In the genomic region with DNA sequence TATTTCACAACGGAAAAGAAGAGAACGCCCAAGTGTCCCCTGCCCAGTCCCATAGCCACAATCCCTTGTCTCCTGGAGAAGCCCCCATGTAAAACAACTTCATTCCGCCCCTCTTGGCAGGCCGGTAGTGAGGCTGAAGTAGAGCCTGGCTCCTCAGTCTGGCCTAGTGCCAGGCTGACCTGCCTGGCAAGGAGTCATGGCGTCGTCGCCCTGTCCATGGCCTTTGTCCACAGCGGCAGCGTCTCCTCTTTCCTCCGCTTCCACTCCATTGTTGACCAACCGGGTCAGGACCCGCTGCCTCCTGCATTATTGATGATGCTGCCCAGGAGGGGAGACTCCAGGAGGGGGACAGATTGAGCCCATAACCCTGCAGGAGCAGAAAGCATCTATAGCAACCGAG, we compare ENCODE assay signal across 13 mouse cellular contexts. TPM values are rescaled to one million over a fixed set of nuclear protein-coding genes. Genes with fewer than 3 reads are reported as not detected.
A peak's percentile ranks its signal among the peaks of the same experiment; 100 is the strongest.
DNase-seq lines count a peak whose midpoint lies in the region; ATAC-seq and TF ChIP-seq lines count a peak whose summit lies in the region.
"Had no signal": no experiment of that assay in that cellular context is flagged by ENCODE, and none has a peak within 500 bp of the region (broad histone marks: within the 10 kb centered on the region; RNA-seq: fewer than 3 reads in every experiment).

No protein-coding gene starts in this region.

- no peak for TF ChIP-seq CTCF in liver, postnatal 0 days (IDR thresholded peaks at IDR 0.05; ENCODE audit: low read depth)

- H3K9ac ChIP-seq in liver, postnatal 0 days (replicated peaks): peak overlapping the region; percentile 6; the same call in 1 of the 2 replicates
- no peak overlapping the region for H3K9ac ChIP-seq in liver, embryonic 11.5 days (ENCODE audit: low read depth, low read length)
- no peak overlapping the region for H3K9ac ChIP-seq in kidney, embryonic 15.5 days
- H3K9ac ChIP-seq: lung, embryonic 14.5 days had no signal

- no peak for ATAC-seq in liver, postnatal 0 days
- no peak for ATAC-seq in liver, embryonic 11.5 days (replicated peaks; ENCODE audit: low FRiP score)
- no peak for ATAC-seq in kidney, embryonic 15.5 days (replicated peaks; ENCODE audit: low FRiP score)
- ATAC-seq: forebrain, embryonic 16.5 days had no signal

- no peak overlapping the region for H3K27ac ChIP-seq in liver, postnatal 0 days (ENCODE audit: low read depth)
- no peak overlapping the region for H3K27ac ChIP-seq in liver, embryonic 11.5 days (ENCODE audit: low read depth, low read length)
- H3K27ac ChIP-seq in kidney, embryonic 15.5 days: no peak overlapping the region
- H3K27ac ChIP-seq in limb, embryonic 10.5 days: no peak overlapping the region

- peaks cover 35% of the 10 kb centered on the region for H3K27me3 ChIP-seq in liver, postnatal 0 days (ENCODE audit: insufficient read depth, low read length)
- H3K27me3 ChIP-seq in liver, embryonic 11.5 days (replicated peaks; ENCODE audit: control insufficient read depth, insufficient read depth, low read length): peaks cover 49% of the 10 kb centered on the region
- peaks cover 59% of the 10 kb centered on the region for H3K27me3 ChIP-seq in kidney, embryonic 15.5 days
- H3K27me3 ChIP-seq in limb, embryonic 10.5 days (ENCODE audit: low read depth, poor library complexity, severe bottlenecking): peaks cover 71% of the 10 kb centered on the region

- no peak for TF ChIP-seq EP300 in liver, postnatal 0 days (IDR thresholded peaks at IDR 0.05; ENCODE audit: low read depth)

- peaks cover 13% of the 10 kb centered on the region for H3K36me3 ChIP-seq in liver, postnatal 0 days (replicated peaks; ENCODE audit: insufficient read depth, low read length)
- H3K36me3 ChIP-seq in liver, embryonic 11.5 days (ENCODE audit: control insufficient read depth, insufficient read depth, low read length): peaks cover 14% of the 10 kb centered on the region; the same call in 1 of the 2 replicates
- H3K36me3 ChIP-seq in kidney, embryonic 15.5 days: peaks cover 34% of the 10 kb centered on the region
- H3K36me3 ChIP-seq in limb, embryonic 10.5 days: peaks cover 12% of the 10 kb centered on the region; the same call in 1 of the 2 replicates

- peak; percentile 29 for DNase-seq in heart, postnatal 4 days
- no peak for DNase-seq in heart, adult 18-20 months
- no peak for DNase-seq in liver, postnatal 0 days
- DNase-seq in liver, embryonic 11.5 days (ENCODE audit: low spot score): no peak
- no peak for DNase-seq in limb, embryonic 10.5 days (ENCODE audit: low spot score)
- no peak for DNase-seq in lung, postnatal 25 days (ENCODE audit: low spot score)
- DNase-seq: adrenal gland, adult 8-10 months; gastrocnemius, postnatal 14 days had no signal

- H3K4me2 ChIP-seq in liver, postnatal 0 days (ENCODE audit: low read depth, low read length): 0 out of 2 replicates have a peak overlapping the region, but pooled peaks have one; percentile 26
- no peak overlapping the region for H3K4me2 ChIP-seq in liver, embryonic 11.5 days
- H3K4me2 ChIP-seq in kidney, embryonic 15.5 days: no peak overlapping the region
- H3K4me2 ChIP-seq: lung, embryonic 14.5 days had no signal

- peaks cover 13% of the 10 kb centered on the region for H3K4me1 ChIP-seq in liver, postnatal 0 days (ENCODE audit: insufficient read depth)
- H3K4me1 ChIP-seq in liver, embryonic 11.5 days (replicated peaks; ENCODE audit: control insufficient read depth, insufficient read depth, low read length): peaks cover 12% of the 10 kb centered on the region; the same call in 1 of the 2 replicates
- H3K4me1 ChIP-seq in kidney, embryonic 15.5 days: peaks cover 21% of the 10 kb centered on the region
- H3K4me1 ChIP-seq in limb, embryonic 10.5 days: peaks cover 23% of the 10 kb centered on the region

- 61% methylated on average over 13 of the region's 13 CpGs for WGBS in liver, postnatal 0 days (ENCODE audit: insufficient replicate concordance)
- WGBS in liver, embryonic 11.5 days: 66% methylated on average over 13 of the region's 13 CpGs
- WGBS in kidney, embryonic 15.5 days: 52% methylated on average over 13 of the region's 13 CpGs
- WGBS in limb, embryonic 10.5 days: 58% methylated on average over 13 of the region's 13 CpGs

- no peak overlapping the region for H3K4me3 ChIP-seq in liver, postnatal 0 days (ENCODE audit: low read depth, low read length)
- no peak overlapping the region for H3K4me3 ChIP-seq in liver, embryonic 11.5 days (ENCODE audit: low read depth, low read length)
- H3K4me3 ChIP-seq in kidney, embryonic 15.5 days (replicated peaks): 0 out of 2 replicates have a peak overlapping the region, but pooled peaks have one; percentile 47
- H3K4me3 ChIP-seq in limb, embryonic 10.5 days: peak overlapping the region; percentile 50; the same call in 1 of the 2 replicates
- H3K4me3 ChIP-seq: myocyte had no signal

- H3K9me3 ChIP-seq in liver, postnatal 0 days (ENCODE audit: low read length): no peaks in the 10 kb centered on the region
- H3K9me3 ChIP-seq in liver, embryonic 11.5 days (ENCODE audit: control insufficient read depth, low read length): no peaks in the 10 kb centered on the region
- H3K9me3 ChIP-seq in kidney, embryonic 15.5 days (replicated peaks): no peaks in the 10 kb centered on the region
- H3K9me3 ChIP-seq in limb, embryonic 10.5 days (replicated peaks): no peaks in the 10 kb centered on the region

RNA-seq across cellular contexts. Expression of a gene that starts 0.3 kb away (rescaled TPM):
- total RNA-seq in heart, postnatal 4 days (2021): under 1 TPM; 0.16 to 0.19 TPM
- not detected for total RNA-seq in heart, adult 18-20 months (2021)
- 2.4 and 2.7 TPM in 2 replicates for polyA plus RNA-seq in liver, postnatal 0 days (2015; fragmentation: Nextera tagmentation; extraction: Ambion mirVana)
- polyA plus RNA-seq in liver, embryonic 11.5 days (2014; fragmentation: Nextera tagmentation; extraction: Ambion mirVana): 0.56 and 0.89 TPM in 2 replicates
- 8.0 and 11.1 TPM in 2 replicates for polyA plus RNA-seq in kidney, embryonic 15.5 days (2015; fragmentation: Nextera tagmentation; extraction: Ambion mirVana)
- 0.05 and 0.18 TPM in 2 replicates for polyA plus RNA-seq in limb, embryonic 10.5 days (2016; fragmentation: Nextera tagmentation; extraction: Ambion mirVana)

RNA-seq across cellular contexts. Expression of a gene that starts 34.1 kb away (rescaled TPM):
- 10 to 100 TPM; 20.0 to 21.2 TPM for total RNA-seq in heart, postnatal 4 days (2021)
- total RNA-seq in heart, adult 18-20 months (2021): 10 to 100 TPM; 17.5 to 18.2 TPM
- 15.1 and 20.9 TPM in 2 replicates for polyA plus RNA-seq in liver, postnatal 0 days (2015; fragmentation: Nextera tagmentation; extraction: Ambion mirVana)
- polyA plus RNA-seq in liver, embryonic 11.5 days (2014; fragmentation: Nextera tagmentation; extraction: Ambion mirVana): 15.6 and 18.7 TPM in 2 replicates
- polyA plus RNA-seq in kidney, embryonic 15.5 days (2015; fragmentation: Nextera tagmentation; extraction: Ambion mirVana): 39.1 and 41.0 TPM in 2 replicates
- polyA plus RNA-seq in limb, embryonic 10.5 days (2016; fragmentation: Nextera tagmentation; extraction: Ambion mirVana): 11.2 and 12.3 TPM in 2 replicates

RNA-seq across cellular contexts. Expression of a gene that starts 41.8 kb away (rescaled TPM):
- total RNA-seq in heart, postnatal 4 days (2021): 10 to 100 TPM; 28.7 to 29.9 TPM
- 1 to 10 TPM; 8.2 to 8.8 TPM for total RNA-seq in heart, adult 18-20 months (2021)
- polyA plus RNA-seq in liver, postnatal 0 days (2015; fragmentation: Nextera tagmentation; extraction: Ambion mirVana): 16.8 and 21.5 TPM in 2 replicates
- 39.5 and 45.9 TPM in 2 replicates for polyA plus RNA-seq in liver, embryonic 11.5 days (2014; fragmentation: Nextera tagmentation; extraction: Ambion mirVana)
- polyA plus RNA-seq in kidney, embryonic 15.5 days (2015; fragmentation: Nextera tagmentation; extraction: Ambion mirVana): 3.9 and 4.1 TPM in 2 replicates
- polyA plus RNA-seq in limb, embryonic 10.5 days (2016; fragmentation: Nextera tagmentation; extraction: Ambion mirVana): 1.7 and 2.0 TPM in 2 replicates
- polyA plus RNA-seq: testis, adult 2 months had no signal

RNA-seq across cellular contexts. Expression of a gene that starts 43.4 kb away (rescaled TPM):
- total RNA-seq in heart, postnatal 4 days (2021): 10 to 100 TPM; 13.0 to 14.2 TPM
- total RNA-seq in heart, adult 18-20 months (2021): 1 to 10 TPM; 7.1 to 8.5 TPM
- 7.7 and 8.8 TPM in 2 replicates for polyA plus RNA-seq in liver, postnatal 0 days (2015; fragmentation: Nextera tagmentation; extraction: Ambion mirVana)
- polyA plus RNA-seq in liver, embryonic 11.5 days (2014; fragmentation: Nextera tagmentation; extraction: Ambion mirVana): 36.1 and 36.4 TPM in 2 replicates
- polyA plus RNA-seq in kidney, embryonic 15.5 days (2015; fragmentation: Nextera tagmentation; extraction: Ambion mirVana): 37.3 and 39.8 TPM in 2 replicates
- polyA plus RNA-seq in limb, embryonic 10.5 days (2016; fragmentation: Nextera tagmentation; extraction: Ambion mirVana): 42.5 and 48.8 TPM in 2 replicates

RNA-seq across cellular contexts. Expression of a gene that starts 44.5 kb away (rescaled TPM):
- 10 to 100 TPM; 51.7 to 58.8 TPM for total RNA-seq in heart, postnatal 4 days (2021)
- total RNA-seq in heart, adult 18-20 months (2021): 10 to 100 TPM; 39.2 to 42.9 TPM
- 3.2 and 3.3 TPM in 2 replicates for polyA plus RNA-seq in liver, postnatal 0 days (2015; fragmentation: Nextera tagmentation; extraction: Ambion mirVana)
- polyA plus RNA-seq in liver, embryonic 11.5 days (2014; fragmentation: Nextera tagmentation; extraction: Ambion mirVana): 13.5 and 14.0 TPM in 2 replicates
- 17.3 and 20.9 TPM in 2 replicates for polyA plus RNA-seq in kidney, embryonic 15.5 days (2015; fragmentation: Nextera tagmentation; extraction: Ambion mirVana)
- 18.1 and 18.9 TPM in 2 replicates for polyA plus RNA-seq in limb, embryonic 10.5 days (2016; fragmentation: Nextera tagmentation; extraction: Ambion mirVana)

Comparison
In these comparisons a context has a peak if more than half of its experiments do, and no peak if none do; other contexts are left out.
1. H3K4me3 ChIP-seq: peak in kidney, embryonic 15.5 days (single experiment) and limb, embryonic 10.5 days (single experiment); none in liver, postnatal 0 days (single experiment) and liver, embryonic 11.5 days (single experiment).